Mouse (Mus musculus) CD4-positive naive resting alpha-beta T cell, adult 76 days (primary cell): ENCODE results near the gene Btg3. TPM values are rescaled to one million over a fixed set of nuclear protein-coding genes. Genes with fewer than 3 reads are reported as not detected.

ENCODE experiments used
- total RNA-seq: library from RNA; stranded (reverse); gene quantifications from one replicate; pipeline ENCODE4 v1.2.4, GENCODE M21; 2023

The Btg3 gene
- 53.2 TPM for total RNA-seq

DNA sequence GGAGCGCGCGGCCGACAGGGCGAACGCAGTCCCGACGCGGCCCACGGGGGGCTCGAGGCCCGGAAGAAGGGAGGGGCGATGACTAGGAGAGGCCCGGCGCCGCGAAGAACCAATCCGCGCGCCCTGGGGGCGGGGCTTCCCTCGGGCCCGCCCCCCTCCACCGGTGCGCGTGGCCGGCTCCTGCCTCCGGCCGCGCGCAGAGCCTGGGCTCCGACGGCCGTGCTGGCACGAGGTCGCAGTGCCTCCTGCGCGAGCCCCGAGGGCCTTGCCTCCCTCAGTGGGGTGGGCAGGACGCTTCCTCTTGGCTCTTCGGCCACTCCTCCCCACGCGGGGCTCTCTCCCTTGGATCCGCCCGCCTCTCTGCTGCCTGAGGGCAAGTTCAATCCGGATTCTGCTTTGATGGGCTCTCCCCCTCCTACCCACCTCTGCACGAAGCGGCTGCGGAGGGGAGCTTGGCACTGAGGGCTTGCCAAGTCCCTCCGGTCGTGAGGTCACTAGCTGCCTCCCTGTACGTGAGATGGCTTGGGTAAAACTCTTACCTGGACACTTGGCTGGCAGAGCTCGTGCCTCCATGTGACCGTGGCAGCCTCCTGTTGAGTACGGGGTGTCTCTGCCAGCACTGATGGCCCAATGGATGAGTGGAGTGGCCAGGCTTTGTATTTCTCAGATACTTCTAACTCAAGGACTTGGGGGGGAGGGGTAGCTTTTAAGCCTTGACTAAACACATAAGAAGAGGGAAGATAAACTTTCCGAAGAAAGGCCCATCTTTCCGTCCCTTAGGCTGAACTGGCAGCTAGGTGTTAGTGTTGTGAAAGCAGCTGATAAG, at the start of gene Btg3:
Btg3 (minus strand) TSS at position 448 of the 826 bp plus-strand sequence.

DNA sequence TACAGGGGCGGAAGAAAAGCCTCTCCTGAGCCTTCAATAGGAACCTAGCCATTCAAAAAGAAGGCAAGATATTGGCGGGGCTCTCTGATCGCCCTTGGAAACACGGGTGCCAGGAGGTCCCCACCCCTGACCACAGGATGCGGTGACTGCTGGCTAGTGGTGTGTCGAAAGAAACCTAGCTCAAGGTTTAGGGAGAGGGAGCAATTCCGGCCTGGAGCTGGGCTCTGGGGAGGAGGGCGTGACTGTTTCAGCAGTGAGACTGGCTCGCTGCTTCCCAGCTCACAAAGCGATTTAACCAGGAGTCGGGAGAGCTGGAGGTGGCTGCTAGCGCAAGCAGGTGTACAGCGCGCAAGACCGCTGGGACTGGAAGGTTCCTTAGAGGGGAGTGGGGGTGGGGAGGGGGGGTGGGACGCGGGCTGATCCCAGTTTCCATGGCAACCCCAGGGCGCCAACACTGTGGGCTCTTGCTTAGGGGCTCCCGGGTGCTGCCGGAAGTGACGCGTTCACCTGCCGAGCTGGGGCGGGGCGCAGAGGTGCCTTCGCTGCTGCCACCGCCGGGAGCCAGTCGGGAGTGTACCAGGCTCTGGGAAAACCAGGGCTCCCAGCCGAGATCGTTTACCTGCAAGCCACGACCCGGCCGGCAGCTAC, 75.7 kb downstream of the Btg3 start, which contains the start of gene Cxadr:
Cxadr (plus strand) TSS at position 307 of the 648 bp plus-strand sequence.

Other genes starting within 250 kb of the Btg3 start
- 0.35 TPM for gene Cxadr, start 75.7 kb downstream of the Btg3 start, total RNA-seq
- gene D16Ertd472e, start 199.5 kb upstream of the Btg3 start, total RNA-seq: 80.3 TPM